Mouse (Mus musculus): ENCODE measurements around the gene Prdm16. TPM values are rescaled to one million over a fixed set of nuclear protein-coding genes. Genes with fewer than 3 reads are reported as not detected.

Prdm16 gene
- polyA plus RNA-seq, 1 experiment from 2014 or later, result 7.7 TPM

GRCm38 (mm10) chr4:154333300-154333699, 303.4 kb downstream of the Prdm16 start:
- no peaks in the 10 kb centered on the region for H3K36me3 ChIP-seq
- peaks cover 76% of the 10 kb centered on the region for H3K4me1 ChIP-seq
- H3K27ac ChIP-seq (replicated peaks), result peak overlapping the region; percentile 39; the same call in 1 of the 2 replicates
- H3K9ac ChIP-seq (replicated peaks), result no peak overlapping the region
- WGBS, result 24% methylated on average over 8 of the region's 8 CpGs
- H3K9me3 ChIP-seq (replicated peaks), result no peaks in the 10 kb centered on the region
- no peak for ATAC-seq (ENCODE audit: low FRiP score)
- no peak overlapping the region for H3K4me2 ChIP-seq
- H3K27me3 ChIP-seq (replicated peaks), result peaks cover 41% of the 10 kb centered on the region
- H3K4me3 ChIP-seq (replicated peaks), result no peak overlapping the region

- Histone ChIP-seq H3K4me3 (replicated peaks) (no peak overlapping the region), H3K9me3 (replicated peaks) (no peaks in the 10 kb centered on the region), H3K4me2 (0 out of 2 replicates have a peak overlapping the region, but pooled peaks have one; percentile 9), H3K27ac (replicated peaks) (no peak overlapping the region), H3K9ac (replicated peaks) (no peak overlapping the region), H3K27me3 (replicated peaks) (peaks cover 37% of the 10 kb centered on the region), H3K36me3 (no peaks in the 10 kb centered on the region), H3K4me1 (peaks cover 66% of the 10 kb centered on the region)
- no peak for ATAC-seq (ENCODE audit: low FRiP score)
- WGBS, result 7% methylated on average over 12 of the region's 12 CpGs
Observed at GRCm38 (mm10) chr4:154331271-154331670, 305.4 kb downstream of the Prdm16 start.

GRCm38 (mm10) chr4:154330001-154330400, 306.7 kb downstream of the Prdm16 start:
- Histone ChIP-seq H3K4me2 (no peak overlapping the region), H3K9me3 (replicated peaks) (no peaks in the 10 kb centered on the region), H3K4me3 (replicated peaks) (no peak overlapping the region), H3K36me3 (no peaks in the 10 kb centered on the region), H3K4me1 (peaks cover 54% of the 10 kb centered on the region), H3K27me3 (replicated peaks) (peaks cover 39% of the 10 kb centered on the region), H3K27ac (replicated peaks) (no peak overlapping the region), H3K9ac (replicated peaks) (no peak overlapping the region)
- no peak for ATAC-seq (ENCODE audit: low FRiP score)
- WGBS, result 77% methylated on average over 7 of the region's 7 CpGs

GRCm38 (mm10) chr4:154328836-154329235, 307.8 kb downstream of the Prdm16 start:
- H3K27me3 ChIP-seq (replicated peaks), result peaks cover 34% of the 10 kb centered on the region
- WGBS, result 8% methylated on average over 6 of the region's 6 CpGs
- no peak overlapping the region for H3K9ac ChIP-seq (replicated peaks)
- H3K4me3 ChIP-seq (replicated peaks), result no peak overlapping the region
- H3K4me2 ChIP-seq, result peak overlapping the region; percentile 26
- H3K4me1 ChIP-seq, result peaks cover 46% of the 10 kb centered on the region
- H3K36me3 ChIP-seq, result no peaks in the 10 kb centered on the region
- no peaks in the 10 kb centered on the region for H3K9me3 ChIP-seq (replicated peaks)
- no peak overlapping the region for H3K27ac ChIP-seq (replicated peaks)
- peak; percentile 49; the same call in 1 of the 2 replicates for ATAC-seq (ENCODE audit: low FRiP score)

GRCm38 (mm10) chr4:154328431-154328830, 308.2 kb downstream of the Prdm16 start:
- Histone ChIP-seq H3K9ac (replicated peaks) (no peak overlapping the region), H3K4me2 (peak overlapping the region; percentile 26), H3K9me3 (replicated peaks) (no peaks in the 10 kb centered on the region), H3K27ac (replicated peaks) (no peak overlapping the region), H3K27me3 (replicated peaks) (peaks cover 30% of the 10 kb centered on the region), H3K4me3 (replicated peaks) (no peak overlapping the region), H3K4me1 (peaks cover 42% of the 10 kb centered on the region), H3K36me3 (no peaks in the 10 kb centered on the region)
- ATAC-seq (ENCODE audit: low FRiP score), result peak; percentile 9; the same call in 1 of the 2 replicates
- WGBS, result 6% methylated on average over 15 of the region's 20 CpGs

- Histone ChIP-seq H3K36me3 (no peaks in the 10 kb centered on the region), H3K9me3 (replicated peaks) (no peaks in the 10 kb centered on the region), H3K4me3 (replicated peaks) (no peak overlapping the region), H3K27me3 (replicated peaks) (peaks cover 23% of the 10 kb centered on the region), H3K9ac (replicated peaks) (no peak overlapping the region), H3K4me2 (no peak overlapping the region), H3K4me1 (peaks cover 19% of the 10 kb centered on the region), H3K27ac (replicated peaks) (no peak overlapping the region)
- WGBS, result 65% methylated on average over 4 of the region's 4 CpGs
- no peak for ATAC-seq (ENCODE audit: low FRiP score)
Observed at GRCm38 (mm10) chr4:154325410-154325809, 311.3 kb downstream of the Prdm16 start.

- Histone ChIP-seq H3K36me3 (no peaks in the 10 kb centered on the region), H3K4me2 (no peak overlapping the region), H3K9me3 (replicated peaks) (no peaks in the 10 kb centered on the region), H3K4me3 (replicated peaks) (no peak overlapping the region), H3K4me1 (no peaks in the 10 kb centered on the region), H3K27ac (replicated peaks) (peak overlapping the region; percentile 56), H3K9ac (replicated peaks) (no peak overlapping the region), H3K27me3 (replicated peaks) (no peaks in the 10 kb centered on the region; the same call in 1 of the 2 replicates)
- no peak for ATAC-seq (ENCODE audit: low FRiP score)
- 81% methylated on average over 11 of the region's 11 CpGs for WGBS
Observed at GRCm38 (mm10) chr4:154313622-154313967, 323.1 kb downstream of the Prdm16 start.

GRCm38 (mm10) chr4:154312935-154313621, 323.6 kb downstream of the Prdm16 start:
- peak overlapping the region; percentile 56 for H3K27ac ChIP-seq (replicated peaks)
- ATAC-seq (ENCODE audit: low FRiP score), result no peak; the same call in 1 of the 2 replicates
- H3K27me3 ChIP-seq (replicated peaks), result no peaks in the 10 kb centered on the region; the same call in 1 of the 2 replicates
- H3K4me1 ChIP-seq, result no peaks in the 10 kb centered on the region
- no peak overlapping the region for H3K4me2 ChIP-seq
- no peak overlapping the region for H3K9ac ChIP-seq (replicated peaks)
- no peak overlapping the region for H3K4me3 ChIP-seq (replicated peaks)
- 45% methylated on average over 4 of the region's 4 CpGs for WGBS
- H3K36me3 ChIP-seq, result no peaks in the 10 kb centered on the region
- no peaks in the 10 kb centered on the region for H3K9me3 ChIP-seq (replicated peaks)

- ATAC-seq (ENCODE audit: low FRiP score), result no peak
- Histone ChIP-seq H3K4me2 (no peak overlapping the region), H3K36me3 (no peaks in the 10 kb centered on the region), H3K27me3 (replicated peaks) (no peaks in the 10 kb centered on the region; the same call in 1 of the 2 replicates), H3K4me3 (replicated peaks) (no peak overlapping the region), H3K27ac (replicated peaks) (peak overlapping the region; percentile 37; the same call in 1 of the 2 replicates), H3K4me1 (no peaks in the 10 kb centered on the region), H3K9ac (replicated peaks) (no peak overlapping the region), H3K9me3 (replicated peaks) (no peaks in the 10 kb centered on the region)
- 100% methylated on average over 2 of the region's 2 CpGs for WGBS
Observed at GRCm38 (mm10) chr4:154312143-154312812, 324.4 kb downstream of the Prdm16 start.

GRCm38 (mm10) chr4:154310576-154311262, 326.0 kb downstream of the Prdm16 start:
- H3K4me1 ChIP-seq, result no peaks in the 10 kb centered on the region
- no peaks in the 10 kb centered on the region for H3K9me3 ChIP-seq (replicated peaks)
- no peak overlapping the region for H3K4me3 ChIP-seq (replicated peaks)
- H3K27me3 ChIP-seq (replicated peaks), result no peaks in the 10 kb centered on the region; the same call in 1 of the 2 replicates
- H3K27ac ChIP-seq (replicated peaks), result no peak overlapping the region
- no peak for ATAC-seq (ENCODE audit: low FRiP score)
- no peak overlapping the region for H3K4me2 ChIP-seq
- H3K9ac ChIP-seq (replicated peaks), result no peak overlapping the region
- H3K36me3 ChIP-seq, result no peaks in the 10 kb centered on the region
- 81% methylated on average over 9 of the region's 9 CpGs for WGBS

GRCm38 (mm10) chr4:154309131-154309530, 327.5 kb downstream of the Prdm16 start:
- H3K9ac ChIP-seq (replicated peaks), result no peak overlapping the region
- 83% methylated on average over 2 of the region's 2 CpGs for WGBS
- H3K4me2 ChIP-seq, result no peak overlapping the region
- H3K4me3 ChIP-seq (replicated peaks), result no peak overlapping the region
- no peaks in the 10 kb centered on the region for H3K4me1 ChIP-seq
- H3K27ac ChIP-seq (replicated peaks), result no peak overlapping the region
- H3K9me3 ChIP-seq (replicated peaks), result no peaks in the 10 kb centered on the region
- ATAC-seq (ENCODE audit: low FRiP score), result no peak
- H3K27me3 ChIP-seq (replicated peaks), result no peaks in the 10 kb centered on the region; the same call in 1 of the 2 replicates
- H3K36me3 ChIP-seq, result no peaks in the 10 kb centered on the region
